Mouse (Mus musculus): ENCODE measurements around the gene Hspb9. TPM values are rescaled to one million over a fixed set of nuclear protein-coding genes. Genes with fewer than 3 reads are reported as not detected.

Hspb9 gene
- polyA plus RNA-seq, 1 experiment from 2014 or later, result 0.97 TPM

DNA sequence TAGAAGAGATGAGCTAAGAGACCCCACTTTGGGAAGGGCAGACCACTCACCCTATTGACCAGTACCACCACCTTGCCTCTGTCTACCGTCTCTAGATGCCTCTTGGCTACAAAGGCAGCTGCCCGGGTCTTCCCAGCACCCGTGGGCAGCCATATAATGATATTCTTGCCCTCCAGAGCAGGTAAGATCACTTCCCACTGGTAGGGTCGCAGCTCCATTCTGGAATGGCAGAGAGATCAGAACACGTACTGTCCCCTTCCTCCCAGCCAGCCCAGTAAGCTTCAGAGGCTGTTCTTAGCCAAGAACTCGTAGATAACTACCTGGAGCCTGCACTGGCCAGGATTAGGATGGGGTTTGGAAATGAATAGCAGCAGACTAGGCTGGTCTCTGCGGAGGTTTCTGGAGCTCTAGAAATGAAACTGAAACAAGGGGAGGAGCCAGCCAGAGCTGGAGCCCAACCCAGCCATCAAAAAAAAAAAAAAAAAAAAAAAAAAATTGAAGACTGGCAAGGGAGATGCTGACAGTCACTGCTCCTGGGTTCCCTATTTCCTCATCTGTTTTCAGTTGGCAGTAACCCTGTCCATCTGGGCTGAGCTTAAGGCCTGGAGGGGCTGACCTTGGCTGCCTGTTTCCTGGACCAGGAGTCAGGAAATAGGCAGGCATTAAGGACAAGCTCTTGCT, 9.7 kb upstream of the Hspb9 start, which contains the start of gene Dhx58:
Gene Dhx58 (minus strand): TSS at position 421 of the 681 bp plus-strand sequence.
- H3K4me3 ChIP-seq (ENCODE audit: low read depth, low read length), result no peak within 1 kb of the TSS; the same call in 1 of the 2 replicates
- DNase-seq, result peak; percentile 13
- H3K9me3 ChIP-seq (ENCODE audit: low read depth, low read length), result no peaks in the 10 kb centered on the region
- no peak for ATAC-seq (ENCODE audit: insufficient read depth)
- H3K9ac ChIP-seq, result no peak within 1 kb of the TSS
- no peaks in the 10 kb centered on the region for H3K27me3 ChIP-seq (ENCODE audit: insufficient read depth, low read length)
- H3K4me2 ChIP-seq, result peak within 1 kb of the TSS; percentile 4; the same call in 1 of the 2 replicates
- 60% methylated on average over 7 of the region's 7 CpGs for WGBS
- no peak for TF ChIP-seq CTCF (IDR thresholded peaks at IDR 0.05; ENCODE audit: low read depth)
- 0 out of 2 replicates have a peak, but pooled peaks cover 2% of the 10 kb centered on the region for H3K4me1 ChIP-seq (ENCODE audit: insufficient read depth)
- no peak within 1 kb of the TSS for H3K27ac ChIP-seq (ENCODE audit: low read depth)
- H3K36me3 ChIP-seq (ENCODE audit: insufficient read depth), result peaks cover 47% of the 10 kb centered on the region

DNA sequence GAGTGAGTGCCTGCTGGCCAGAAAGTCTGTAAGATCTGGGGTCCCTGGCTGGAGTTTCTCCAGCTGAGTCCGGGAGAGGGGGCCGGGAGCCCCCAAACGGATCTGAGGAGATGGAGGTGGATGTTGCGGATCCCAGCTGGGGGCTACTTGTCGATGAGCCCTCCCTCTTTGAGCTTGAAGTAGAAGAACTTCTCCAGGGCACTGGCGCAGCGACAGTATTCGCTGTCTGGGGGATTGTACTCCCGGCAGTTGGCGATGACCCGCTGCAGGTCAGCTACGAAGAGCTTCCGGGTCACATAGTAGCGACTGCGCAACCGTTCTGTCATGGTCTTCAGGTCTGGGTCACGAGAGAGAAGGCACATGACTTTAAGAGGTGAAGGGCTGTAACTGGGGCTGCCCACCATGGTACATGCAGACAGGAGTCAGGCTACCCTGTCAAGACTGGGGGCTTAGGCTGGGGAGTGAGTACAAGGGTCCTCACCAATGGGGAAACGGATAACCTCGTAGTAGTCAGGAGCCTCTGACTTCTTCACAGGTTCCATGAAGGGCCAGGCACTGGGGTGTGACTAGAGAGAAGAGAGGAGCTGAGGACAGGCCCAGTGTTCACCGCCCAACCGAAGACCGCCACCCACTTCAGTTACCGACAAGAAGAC, 8.4 kb upstream of the Hspb9 start:
- no peaks in the 10 kb centered on the region for H3K27me3 ChIP-seq (ENCODE audit: insufficient read depth, low read length)
- H3K4me3 ChIP-seq (ENCODE audit: low read depth, low read length), result no peak overlapping the region
- DNase-seq (no peak), ATAC-seq (ENCODE audit: insufficient read depth) (no peak)
- H3K9me3 ChIP-seq (ENCODE audit: low read depth, low read length), result no peaks in the 10 kb centered on the region
- H3K4me2 ChIP-seq, result no peak overlapping the region
- H3K4me1 ChIP-seq (ENCODE audit: insufficient read depth), result 0 out of 2 replicates have a peak, but pooled peaks cover 2% of the 10 kb centered on the region
- H3K9ac ChIP-seq, result no peak overlapping the region
- WGBS, result 90% methylated on average over 23 of the region's 23 CpGs
- no peak overlapping the region for H3K27ac ChIP-seq (ENCODE audit: low read depth)
- H3K36me3 ChIP-seq (ENCODE audit: insufficient read depth), result peaks cover 58% of the 10 kb centered on the region
- no peak for TF ChIP-seq CTCF (IDR thresholded peaks at IDR 0.05; ENCODE audit: low read depth)

DNA sequence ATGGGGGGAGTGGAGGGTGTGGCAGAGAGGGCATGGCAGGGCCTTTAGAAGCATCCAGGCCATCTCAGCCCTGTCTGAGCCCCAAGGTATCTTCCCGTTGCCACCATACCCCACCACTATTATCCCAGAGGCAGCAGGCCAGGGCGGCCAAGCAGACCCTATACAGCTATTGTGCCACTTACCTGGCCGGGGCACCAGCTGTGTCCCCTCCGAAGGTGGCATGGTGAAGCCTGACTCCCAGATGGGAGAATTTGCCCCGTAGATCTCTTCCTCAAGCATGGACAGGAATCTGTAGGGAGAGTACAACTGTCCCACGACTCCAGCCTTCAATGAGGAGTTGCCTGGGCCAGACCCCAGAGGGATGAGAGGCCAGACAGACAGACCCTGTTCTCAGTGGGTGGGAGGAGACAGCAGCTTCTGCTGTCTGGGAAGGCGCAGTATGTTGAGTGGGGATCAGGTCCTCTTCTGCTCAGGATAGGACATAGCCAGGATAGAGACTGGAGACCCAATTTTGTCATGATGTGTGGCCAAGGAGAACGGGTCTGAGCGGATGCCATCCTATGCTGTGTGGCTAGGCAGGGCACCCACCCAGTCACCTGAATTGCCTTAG, 4.3 kb upstream of the Hspb9 start:
- WGBS, result 90% methylated on average over 9 of the region's 9 CpGs
- Histone ChIP-seq H3K4me1 (ENCODE audit: insufficient read depth) (peaks cover 18% of the 10 kb centered on the region), H3K9ac (no peak overlapping the region), H3K27me3 (ENCODE audit: insufficient read depth, low read length) (no peaks in the 10 kb centered on the region), H3K4me3 (ENCODE audit: low read depth, low read length) (no peak overlapping the region), H3K4me2 (no peak overlapping the region), H3K9me3 (ENCODE audit: low read depth, low read length) (no peaks in the 10 kb centered on the region), H3K27ac (ENCODE audit: low read depth) (no peak overlapping the region), H3K36me3 (ENCODE audit: insufficient read depth) (peaks cover 63% of the 10 kb centered on the region)
- DNase-seq, result no peak
- no peak for TF ChIP-seq CTCF (IDR thresholded peaks at IDR 0.05; ENCODE audit: low read depth)
- ATAC-seq (ENCODE audit: insufficient read depth), result no peak

DNA sequence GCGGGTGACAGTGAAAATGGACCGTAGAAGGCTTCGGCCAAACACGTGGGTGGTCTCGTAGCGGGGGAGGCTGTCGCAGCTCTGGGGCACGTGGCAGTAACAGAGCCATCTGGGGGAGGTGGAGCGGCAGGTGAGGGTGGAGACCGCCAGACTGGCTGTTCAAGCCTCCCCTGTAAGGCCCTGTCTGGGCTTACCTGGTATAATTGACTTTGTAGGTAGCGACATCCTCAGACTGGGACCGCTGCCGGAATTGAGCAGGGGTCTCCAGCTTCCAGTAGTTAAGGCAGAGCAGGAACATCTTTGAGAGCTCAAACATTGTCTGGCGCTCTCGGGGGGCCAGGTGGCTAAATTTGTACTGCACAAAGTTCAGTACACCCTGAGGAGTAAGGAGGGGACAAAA, 3.1 kb upstream of the Hspb9 start:
- no peak for DNase-seq
- 81% methylated on average over 15 of the region's 15 CpGs for WGBS

DNA sequence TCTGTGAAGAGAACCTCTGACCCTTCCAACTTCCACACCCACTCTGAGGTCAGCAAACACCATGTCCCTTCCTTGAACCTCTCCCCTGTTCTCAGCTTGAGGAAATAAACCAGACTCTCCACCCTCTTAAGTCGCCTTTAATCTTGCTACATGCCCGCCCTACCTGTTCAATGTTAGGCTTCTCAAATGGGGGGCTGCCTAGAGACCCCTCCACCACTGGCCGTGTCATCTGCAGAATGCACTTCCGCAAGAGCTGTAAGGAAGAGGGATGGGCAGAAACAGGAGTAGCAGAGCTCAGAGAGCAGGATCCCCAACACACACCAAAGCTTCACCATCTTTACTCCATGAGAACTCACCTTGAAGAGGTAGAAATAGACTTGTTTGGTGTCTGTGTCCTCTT, 2.7 kb upstream of the Hspb9 start:
- TF ChIP-seq CTCF (IDR thresholded peaks at IDR 0.05; ENCODE audit: low read depth), result no peak
- Histone ChIP-seq H3K9me3 (ENCODE audit: low read depth, low read length) (no peaks in the 10 kb centered on the region), H3K36me3 (ENCODE audit: insufficient read depth) (peaks cover 55% of the 10 kb centered on the region), H3K27me3 (ENCODE audit: insufficient read depth, low read length) (no peaks in the 10 kb centered on the region), H3K4me1 (ENCODE audit: insufficient read depth) (peaks cover 19% of the 10 kb centered on the region), H3K4me3 (ENCODE audit: low read depth, low read length) (no peak overlapping the region), H3K27ac (ENCODE audit: low read depth) (no peak overlapping the region), H3K9ac (no peak overlapping the region), H3K4me2 (peak overlapping the region; percentile 80)
- DNase-seq (no peak), ATAC-seq (ENCODE audit: insufficient read depth) (no peak)
- 72% methylated on average over 4 of the region's 4 CpGs for WGBS

More for the DNA sequence above, 3.1 kb upstream of the Hspb9 start:
- no peak overlapping the region for H3K27ac ChIP-seq (ENCODE audit: low read depth)
- no peak overlapping the region for H3K9ac ChIP-seq
- H3K36me3 ChIP-seq (ENCODE audit: insufficient read depth), result peaks cover 55% of the 10 kb centered on the region
- no peaks in the 10 kb centered on the region for H3K27me3 ChIP-seq (ENCODE audit: insufficient read depth, low read length)
- TF ChIP-seq CTCF (IDR thresholded peaks at IDR 0.05; ENCODE audit: low read depth), result no peak
- H3K4me3 ChIP-seq (ENCODE audit: low read depth, low read length), result no peak overlapping the region
- ATAC-seq (ENCODE audit: insufficient read depth), result no peak
- peaks cover 19% of the 10 kb centered on the region for H3K4me1 ChIP-seq (ENCODE audit: insufficient read depth)
- no peaks in the 10 kb centered on the region for H3K9me3 ChIP-seq (ENCODE audit: low read depth, low read length)
- H3K4me2 ChIP-seq, result no peak overlapping the region

DNA sequence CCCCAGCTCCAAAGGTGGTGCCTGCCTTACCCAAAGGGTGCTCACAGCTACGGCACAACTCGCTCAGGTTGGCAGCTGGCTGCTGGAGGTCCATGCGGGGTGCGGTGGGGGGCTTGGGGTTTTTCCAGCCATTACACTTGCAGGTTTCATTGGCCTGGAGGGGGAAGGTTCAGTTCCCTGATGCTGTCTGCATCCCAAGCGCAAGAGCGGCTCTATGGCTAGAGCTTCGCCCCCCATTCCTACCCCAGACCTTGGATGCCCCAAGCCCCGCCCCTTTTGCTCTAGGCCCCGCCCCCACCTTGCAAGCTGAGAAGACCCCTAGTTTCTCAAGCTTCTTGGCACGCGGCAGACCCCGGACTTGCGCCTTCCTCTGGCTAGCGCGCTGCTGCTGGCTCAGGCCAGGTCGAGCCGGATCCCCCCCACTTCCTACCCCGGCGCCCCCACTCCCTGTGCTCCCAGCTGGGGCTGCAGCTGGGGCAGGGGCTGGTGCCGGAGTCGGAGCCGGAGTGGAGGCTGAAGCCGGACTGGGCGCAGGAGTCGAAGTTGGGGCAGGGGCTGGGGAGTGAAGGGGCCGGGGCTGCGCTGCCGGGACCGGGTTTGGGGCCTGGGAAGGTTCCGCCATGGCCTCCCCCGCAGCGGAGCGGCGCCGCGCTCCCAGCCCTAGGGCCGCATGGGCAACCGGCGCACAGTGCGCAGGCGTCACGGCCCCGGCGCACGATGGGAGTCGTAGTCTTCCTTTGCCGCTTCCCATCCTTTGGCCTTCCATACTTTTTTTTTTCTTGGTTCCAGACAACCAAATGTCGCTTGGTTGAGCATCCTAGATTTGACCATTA, 1.7 kb upstream of the Hspb9 start, which contains the start of gene Kat2a:
Gene Kat2a (minus strand): TSS at position 683 of the 833 bp plus-strand sequence.
- peaks cover 55% of the 10 kb centered on the region for H3K36me3 ChIP-seq (ENCODE audit: insufficient read depth)
- peak within 1 kb of the TSS; percentile 80 for H3K4me2 ChIP-seq
- peak within 1 kb of the TSS; percentile 96 for H3K4me3 ChIP-seq (ENCODE audit: low read depth, low read length)
- peaks cover 19% of the 10 kb centered on the region for H3K4me1 ChIP-seq (ENCODE audit: insufficient read depth)
- peak within 1 kb of the TSS; percentile 95 for H3K9ac ChIP-seq
- H3K27ac ChIP-seq (ENCODE audit: low read depth), result peak within 1 kb of the TSS; percentile 84
- DNase-seq (peak; percentile 95), ATAC-seq (ENCODE audit: insufficient read depth) (peak; percentile 89)
- 2% methylated on average over 48 of the region's 48 CpGs for WGBS
- no peaks in the 10 kb centered on the region for H3K27me3 ChIP-seq (ENCODE audit: insufficient read depth, low read length)
- H3K9me3 ChIP-seq (ENCODE audit: low read depth, low read length), result no peaks in the 10 kb centered on the region
- TF ChIP-seq CTCF (IDR thresholded peaks at IDR 0.05; ENCODE audit: low read depth), result no peak

All from lung, embryonic 14.5 days (tissue).